Mouse (Mus musculus) heart, adult 2 months (tissue): ENCODE data around the gene Rbm6.

ENCODE experiments used
- CTCF ChIP-seq: fragments of 200-600 bp; IDR thresholded peaks from 2 replicates; pipeline ENCODE4 v1.8.1; 2022; ENCODE audit warnings: antibody characterized with exemption, mild to moderate bottlenecking, moderate library complexity
- POLR2A ChIP-seq: fragments of 200-500 bp; IDR thresholded peaks from 2 replicates; pipeline ENCODE4 v1.6.1; 2011; ENCODE audit warnings: mild to moderate bottlenecking, low read depth, low read length, control low read depth; ENCODE audit not compliant: insufficient read depth

DNA sequence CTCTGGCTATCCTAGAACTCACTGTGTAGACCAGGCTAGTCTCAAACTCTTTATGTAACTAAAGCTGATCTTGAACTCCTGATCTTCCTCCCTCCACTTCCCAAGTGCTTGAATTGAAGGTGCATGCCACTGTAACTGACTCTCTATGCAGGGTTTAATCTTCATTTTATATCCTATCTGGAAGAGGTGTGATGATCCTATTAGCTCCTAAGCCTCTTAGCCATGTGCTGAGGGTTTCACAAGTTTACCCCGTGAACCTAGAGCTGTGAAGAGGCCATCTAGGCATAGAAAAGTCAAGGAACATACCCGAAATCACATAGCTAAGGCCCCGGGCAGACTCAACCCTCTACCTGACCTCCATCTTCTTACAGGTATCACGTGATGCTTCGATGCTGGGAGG is 46.4 kb upstream of the Rbm6 start:
- TF ChIP-seq POLR2A (no peak), CTCF (no peak)
